Mouse (Mus musculus): Measurements from ENCODE around the gene Wnt5b.

DNA sequence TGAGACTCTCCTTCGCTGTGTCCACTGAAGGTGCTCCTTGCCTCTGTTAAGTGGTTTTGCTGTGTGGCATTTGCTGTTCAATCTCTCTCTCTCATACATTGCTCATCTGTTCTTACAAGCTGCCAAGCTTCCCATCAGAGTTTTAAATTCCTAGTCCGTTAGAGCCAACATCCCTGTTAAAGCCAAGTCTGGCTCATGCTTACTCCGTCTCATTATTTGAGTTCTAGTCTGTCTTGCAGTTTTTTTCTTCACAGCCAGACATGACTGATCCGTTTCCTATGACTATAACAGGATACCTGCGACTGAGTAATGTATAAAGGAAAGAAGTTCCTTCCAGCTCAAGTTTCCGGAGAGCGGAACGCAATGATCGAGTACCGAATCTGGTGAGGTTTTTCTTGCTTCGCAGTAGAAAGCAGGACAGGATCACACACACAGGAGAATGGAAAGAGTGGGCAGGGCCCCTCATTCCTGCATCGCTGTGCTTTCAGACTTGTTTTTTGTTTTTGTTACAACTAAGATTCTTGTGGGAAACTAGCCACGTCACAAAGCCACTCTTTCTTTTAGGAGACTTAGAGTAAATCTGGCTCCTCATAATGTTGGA lies 34.6 kb downstream of the Wnt5b start:
- TF ChIP-seq POLR2A (IDR thresholded peaks at IDR 0.05; ENCODE audit: extremely low read depth, insufficient read depth, low read length): no peak
- no peak for TF ChIP-seq CTCF (IDR thresholded peaks at IDR 0.05; ENCODE audit: extremely low read depth, insufficient read depth, low read length)
